In the genomic region with DNA sequence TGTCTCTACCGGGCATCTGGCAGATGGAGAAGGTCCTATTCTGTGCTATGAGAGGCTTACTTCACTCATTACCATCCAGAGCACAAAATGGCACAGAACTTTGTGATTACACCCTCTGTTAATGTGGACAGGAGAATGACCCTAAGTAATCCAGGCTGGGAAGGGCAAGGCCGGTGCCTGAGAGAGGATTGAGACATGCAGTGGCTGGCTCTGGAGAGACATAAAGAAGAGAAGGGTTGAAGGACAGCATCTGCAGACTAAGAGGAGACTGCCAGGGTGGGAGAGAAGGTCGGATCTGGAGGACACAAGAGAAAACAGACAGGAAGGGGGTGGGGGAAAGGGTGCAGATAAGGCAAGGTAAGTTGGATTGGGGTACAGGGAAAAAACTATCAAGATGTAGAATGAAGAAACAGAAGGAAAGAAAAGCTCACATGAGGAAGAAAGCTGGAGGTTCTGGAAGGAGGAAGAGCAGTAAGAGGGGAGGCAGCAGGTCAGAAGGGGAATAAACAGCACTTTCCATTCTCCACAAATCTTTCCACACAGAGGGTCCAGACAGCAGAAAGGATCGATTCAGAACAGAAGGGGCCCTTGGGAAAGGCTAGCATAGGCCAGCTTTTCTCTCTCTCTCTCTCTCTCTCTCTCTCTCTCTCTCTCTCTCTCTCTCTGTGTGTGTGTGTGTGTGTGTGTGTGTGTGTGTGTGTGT, we compare ENCODE assay signal across 14 mouse cellular contexts. TPM values are rescaled to one million over a fixed set of nuclear protein-coding genes. Genes with fewer than 3 reads are reported as not detected.
DNase-seq lines count a peak whose midpoint lies in the region; ATAC-seq lines count a peak whose summit lies in the region.
"Had no signal": no experiment of that assay in that cellular context is flagged by ENCODE, and none has a peak within 500 bp of the region (broad histone marks: within the 10 kb centered on the region; RNA-seq: fewer than 3 reads in every experiment).

No protein-coding gene starts in this region.

- ATAC-seq in heart, embryonic 14.5 days (ENCODE audit: insufficient number of reproducible peaks, insufficient read depth, low FRiP score, low read depth) = no peak
- no peak for ATAC-seq in forebrain, embryonic 13.5 days
- no peak for ATAC-seq in neural tube, embryonic 14.5 days (ENCODE audit: low read depth)

- peaks cover 7% of the 10 kb centered on the region for H3K36me3 ChIP-seq in heart, embryonic 14.5 days (ENCODE audit: control insufficient read depth, insufficient read depth, low read length)
- peaks cover 18% of the 10 kb centered on the region for H3K36me3 ChIP-seq in forebrain, embryonic 13.5 days (ENCODE audit: poor library complexity, severe bottlenecking)
- peaks cover 7% of the 10 kb centered on the region; the same call in 1 of the 2 replicates for H3K36me3 ChIP-seq in neural tube, embryonic 14.5 days (ENCODE audit: control insufficient read depth, insufficient read depth, low read length)

- H3K27me3 ChIP-seq in heart, embryonic 14.5 days (ENCODE audit: control insufficient read depth, insufficient read depth, low read length) = no peaks in the 10 kb centered on the region
- no peaks in the 10 kb centered on the region for H3K27me3 ChIP-seq in forebrain, embryonic 13.5 days
- no peaks in the 10 kb centered on the region; the same call in 1 of the 2 replicates for H3K27me3 ChIP-seq in neural tube, embryonic 14.5 days (ENCODE audit: control insufficient read depth, insufficient read depth, low read length)
- H3K27me3 ChIP-seq: liver, embryonic 13.5 days had no signal

- peaks cover 23 to 25% of the 10 kb centered on the region in 2 experiments for H3K4me1 ChIP-seq in heart, embryonic 14.5 days (ENCODE audit: control insufficient read depth in 2 of 2, insufficient read depth in 2 of 2, low read length in 2 of 2)
- peaks cover 66% of the 10 kb centered on the region for H3K4me1 ChIP-seq in forebrain, embryonic 13.5 days
- peaks cover 32% of the 10 kb centered on the region for H3K4me1 ChIP-seq in neural tube, embryonic 14.5 days (ENCODE audit: control insufficient read depth, insufficient read depth, low read length)

- no peak overlapping the region for H3K4me3 ChIP-seq in heart, embryonic 14.5 days (ENCODE audit: control insufficient read depth in 1 of 2, insufficient read depth in 1 of 2, low read depth in 1 of 2, low read length in 2 of 2)
- H3K4me3 ChIP-seq in forebrain, embryonic 13.5 days = peak overlapping the region; percentile 93
- H3K4me3 ChIP-seq in neural tube, embryonic 14.5 days (ENCODE audit: low read depth, low read length) = no peak overlapping the region
- H3K4me3 ChIP-seq: liver, embryonic 13.5 days had no signal

- WGBS in heart, embryonic 14.5 days = 41% methylated on average over 4 of the region's 4 CpGs
- 10% methylated on average over 4 of the region's 4 CpGs for WGBS in forebrain, embryonic 13.5 days
- 3% methylated on average over 4 of the region's 4 CpGs for WGBS in neural tube, embryonic 14.5 days

- H3K9ac ChIP-seq in heart, embryonic 14.5 days (ENCODE audit: low read length) = peak overlapping the region; percentile 5; the same call in 1 of the 2 replicates
- peak overlapping the region; percentile 61 for H3K9ac ChIP-seq in forebrain, embryonic 13.5 days
- 0 out of 2 replicates have a peak overlapping the region, but pooled peaks have one; percentile 22 for H3K9ac ChIP-seq in neural tube, embryonic 14.5 days (replicated peaks; ENCODE audit: low read depth, low read length)
- H3K9ac ChIP-seq: liver, embryonic 13.5 days had no signal

- DNase-seq in heart, postnatal 25 days (ENCODE audit: low spot score) = no peak
- DNase-seq in mesoderm, embryonic 11.5 days (ENCODE audit: low read depth, low spot score) = peak; percentile 50
- DNase-seq in thymus, postnatal 0 days (ENCODE audit: low spot score) = no peak
- DNase-seq in gastrocnemius, postnatal 25 days = no peak
- no peak for DNase-seq in kidney, postnatal 36 days
- DNase-seq: adrenal gland, postnatal 10 days; cerebellum, adult 18-20 months; kidney, postnatal 14 days; liver, embryonic 13.5 days; spleen, adult 18-20 months; thymus, postnatal 14 days had no signal

- intact Hi-C loops in heart, postnatal 25 days (cut with DNase I) = no loop called here

- H3K27ac ChIP-seq in heart, embryonic 14.5 days (replicated peaks in 1 of 2; ENCODE audit: control insufficient read depth in 1 of 2, insufficient read depth in 1 of 2, low read depth in 2 of 2, low read length in 2 of 2) = no peak overlapping the region
- H3K27ac ChIP-seq in forebrain, embryonic 13.5 days = peak overlapping the region; percentile 98
- H3K27ac ChIP-seq in neural tube, embryonic 14.5 days (ENCODE audit: low read depth, low read length) = peak overlapping the region; percentile 74
- H3K27ac ChIP-seq: liver, embryonic 13.5 days had no signal

- H3K4me2 ChIP-seq in heart, embryonic 14.5 days (ENCODE audit: low read length) = no peak overlapping the region
- H3K4me2 ChIP-seq in forebrain, embryonic 13.5 days = peak overlapping the region; percentile 77
- peak overlapping the region; percentile 64 for H3K4me2 ChIP-seq in neural tube, embryonic 14.5 days (ENCODE audit: low read depth, low read length)
- H3K4me2 ChIP-seq: liver, embryonic 13.5 days had no signal

- no peaks in the 10 kb centered on the region for H3K9me3 ChIP-seq in heart, embryonic 14.5 days (ENCODE audit: control insufficient read depth, low read length)
- no peaks in the 10 kb centered on the region for H3K9me3 ChIP-seq in forebrain, embryonic 13.5 days (replicated peaks)
- no peaks in the 10 kb centered on the region for H3K9me3 ChIP-seq in neural tube, embryonic 14.5 days (ENCODE audit: control insufficient read depth, low read length)
- H3K9me3 ChIP-seq: liver, embryonic 13.5 days had no signal

RNA-seq across cellular contexts. Expression of a gene that starts 4.0 kb away (rescaled TPM):
- polyA plus RNA-seq in heart, embryonic 14.5 days (2014; fragmentation: Nextera tagmentation; extraction: Ambion mirVana) = 4.2 and 4.8 TPM in 2 replicates
- 10 to 100 TPM; 10.7 to 12.3 TPM for total RNA-seq in heart, postnatal 25 days (2021)
- 18.5 and 21.9 TPM in 2 replicates for polyA plus RNA-seq in forebrain, embryonic 13.5 days (2015; fragmentation: Nextera tagmentation; extraction: Ambion mirVana)
- 15.7 and 18.8 TPM in 2 replicates for polyA plus RNA-seq in neural tube, embryonic 14.5 days (2014; fragmentation: Nextera tagmentation; extraction: Ambion mirVana)
- 5.2 and 6.1 TPM in 2 replicates for polyA plus RNA-seq in thymus, postnatal 0 days (2015; fragmentation: Nextera tagmentation; extraction: Ambion mirVana)
- total RNA-seq in gastrocnemius, postnatal 25 days (2021) = 1 to 10 TPM; 5.6 to 6.8 TPM

RNA-seq across cellular contexts. Expression of a gene that starts 35.0 kb away (rescaled TPM):
- 11.1 and 12.0 TPM in 2 replicates for polyA plus RNA-seq in heart, embryonic 14.5 days (2014; fragmentation: Nextera tagmentation; extraction: Ambion mirVana)
- total RNA-seq in heart, postnatal 25 days (2021) = 10 to 100 TPM; 13.4 to 14.0 TPM
- polyA plus RNA-seq in forebrain, embryonic 13.5 days (2015; fragmentation: Nextera tagmentation; extraction: Ambion mirVana) = 17.2 and 17.6 TPM in 2 replicates
- 15.0 and 22.9 TPM in 2 replicates for polyA plus RNA-seq in neural tube, embryonic 14.5 days (2014; fragmentation: Nextera tagmentation; extraction: Ambion mirVana)
- 11.1 and 13.6 TPM in 2 replicates for polyA plus RNA-seq in thymus, postnatal 0 days (2015; fragmentation: Nextera tagmentation; extraction: Ambion mirVana)
- 10 to 100 TPM; 10.5 TPM for total RNA-seq in gastrocnemius, postnatal 25 days (2021)

Comparison
In these comparisons a context has a peak if more than half of its experiments do, and no peak if none do; other contexts are left out.
1. H3K27ac ChIP-seq: peak in forebrain, embryonic 13.5 days (single experiment) and neural tube, embryonic 14.5 days (single experiment); none in heart, embryonic 14.5 days (0 of 2).
2. H3K9ac ChIP-seq: peak in every context shown above with its lines; median percentile 61 in forebrain, embryonic 13.5 days; 22 in neural tube, embryonic 14.5 days; 5 in heart, embryonic 14.5 days.